Mouse (Mus musculus) myocyte (in vitro differentiated cells): Measurements from ENCODE around the gene P2ry1.

Experiments used
- CEBPB ChIP-seq: IDR thresholded peaks from 2 replicates; pipeline ENCODE4 v1.6.1; 2011; ENCODE audit warnings: mild to moderate bottlenecking, moderate library complexity; ENCODE audit not compliant: poor library complexity, insufficient read depth, severe bottlenecking
- E2F4 ChIP-seq: IDR thresholded peaks from one replicate; pipeline ENCODE4 v1.6.1; 2011; ENCODE audit warnings: mild to moderate bottlenecking, control low read depth, moderate library complexity; ENCODE audit not compliant: insufficient read depth
- MYOD1 ChIP-seq, 3 experiments: IDR thresholded peaks; one replicate each; pipeline ENCODE4 v1.6.1; 2011; ENCODE audit warnings: control low read depth in 2 of 3, low read depth in 2 of 3, mild to moderate bottlenecking in 2 of 3, moderate library complexity in 1 of 3; ENCODE audit not compliant: insufficient read length in 2 of 3, control insufficient read depth in 1 of 3
- MYOG ChIP-seq, 3 experiments: IDR thresholded peaks; one replicate each; pipeline ENCODE4 v1.6.1; 2011; ENCODE audit warnings: control low read depth in 2 of 3, low read depth in 2 of 3, mild to moderate bottlenecking in 2 of 3; ENCODE audit not compliant: insufficient read length in 2 of 3, control insufficient read depth in 1 of 3, insufficient read depth in 1 of 3
- POLR2A ChIP-seq: IDR thresholded peaks from one replicate; pipeline ENCODE4 v1.6.1; 2011; ENCODE audit warnings: low read depth, mild to moderate bottlenecking, control low read depth, moderate library complexity; ENCODE audit not compliant: insufficient read length
- POLR2AphosphoS2 ChIP-seq: IDR thresholded peaks from one replicate; pipeline ENCODE4 v1.6.1; 2011; ENCODE audit warnings: low read depth, control low read depth; ENCODE audit not compliant: insufficient read length
- SRF ChIP-seq: IDR thresholded peaks from one replicate; pipeline ENCODE4 v1.6.1; 2011; ENCODE audit warnings: low read depth; ENCODE audit not compliant: control insufficient read depth, insufficient read length
- TCF12 ChIP-seq: IDR thresholded peaks from one replicate; pipeline ENCODE4 v1.6.1; 2011; ENCODE audit warnings: mild to moderate bottlenecking, control low read depth; ENCODE audit not compliant: poor library complexity, insufficient read depth, severe bottlenecking
- TCF3 ChIP-seq: IDR thresholded peaks from one replicate; pipeline ENCODE4 v1.6.1; 2011; ENCODE audit warnings: low read depth, control low read depth; ENCODE audit not compliant: insufficient read length
- USF1 ChIP-seq: IDR thresholded peaks from one replicate; pipeline ENCODE4 v1.6.1; 2011; ENCODE audit warnings: low read depth, mild to moderate bottlenecking, control low read depth, moderate library complexity

GRCm38 (mm10) chr3:60998064-60998463, 4.5 kb upstream of the P2ry1 start:
- TF ChIP-seq POLR2A: no peak
- TF ChIP-seq MYOG (IDR thresholded peaks at IDR 0.05; ENCODE audit: control insufficient read depth in 1 of 3, insufficient read depth in 1 of 3, insufficient read length in 2 of 3, low read depth in 2 of 3): no peak
- no peak for TF ChIP-seq SRF
- TF ChIP-seq TCF3: no peak
- no peak for TF ChIP-seq USF1
- TF ChIP-seq MYOD1 (IDR thresholded peaks at IDR 0.05; ENCODE audit: control insufficient read depth in 1 of 3, insufficient read length in 2 of 3, low read depth in 2 of 3): peak; percentile 43 to 78 (median 58)
- TF ChIP-seq CEBPB: no peak
- no peak for TF ChIP-seq TCF12
- no peak for TF ChIP-seq E2F4
- no peak for TF ChIP-seq POLR2AphosphoS2
